Mouse (Mus musculus) lung, postnatal 10 days (tissue): ENCODE results near the gene Ndufs2.

Source experiments
- DNase-seq: peaks from one replicate; pipeline ENCODE4 v3.0.0; 2021

The Ndufs2 gene

GRCm38 (mm10) chr1:171250680-171251593 is at the start of gene Ndufs2:
Ndufs2 (minus strand) TSS chr1:171251388.
- peak; percentile 35 for DNase-seq

DNA sequence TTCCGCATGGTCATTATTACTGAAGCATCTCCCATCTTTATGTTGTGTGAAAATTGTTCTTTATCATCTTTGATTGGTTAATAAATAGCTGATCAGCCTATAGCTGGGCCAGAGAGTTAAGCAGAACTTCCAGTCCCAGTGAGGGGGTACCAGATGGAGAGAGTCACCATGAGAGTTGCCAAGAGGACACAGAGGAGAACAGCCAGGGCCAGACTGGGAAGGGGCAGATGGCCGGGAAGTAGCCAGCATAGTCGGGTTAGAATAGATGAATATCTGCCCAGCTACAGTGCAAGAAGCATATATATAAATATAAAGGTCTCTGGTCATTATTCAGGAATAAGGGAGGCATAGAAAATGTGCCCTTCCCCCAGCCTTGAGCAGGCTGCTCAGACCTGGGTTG is 47.0 kb upstream of the Ndufs2 start:
- DNase-seq, result no peak

- no peak for DNase-seq
These were observed 43.8 kb upstream of the Ndufs2 start for GRCm38 (mm10) chr1:171295063-171295402.

DNA sequence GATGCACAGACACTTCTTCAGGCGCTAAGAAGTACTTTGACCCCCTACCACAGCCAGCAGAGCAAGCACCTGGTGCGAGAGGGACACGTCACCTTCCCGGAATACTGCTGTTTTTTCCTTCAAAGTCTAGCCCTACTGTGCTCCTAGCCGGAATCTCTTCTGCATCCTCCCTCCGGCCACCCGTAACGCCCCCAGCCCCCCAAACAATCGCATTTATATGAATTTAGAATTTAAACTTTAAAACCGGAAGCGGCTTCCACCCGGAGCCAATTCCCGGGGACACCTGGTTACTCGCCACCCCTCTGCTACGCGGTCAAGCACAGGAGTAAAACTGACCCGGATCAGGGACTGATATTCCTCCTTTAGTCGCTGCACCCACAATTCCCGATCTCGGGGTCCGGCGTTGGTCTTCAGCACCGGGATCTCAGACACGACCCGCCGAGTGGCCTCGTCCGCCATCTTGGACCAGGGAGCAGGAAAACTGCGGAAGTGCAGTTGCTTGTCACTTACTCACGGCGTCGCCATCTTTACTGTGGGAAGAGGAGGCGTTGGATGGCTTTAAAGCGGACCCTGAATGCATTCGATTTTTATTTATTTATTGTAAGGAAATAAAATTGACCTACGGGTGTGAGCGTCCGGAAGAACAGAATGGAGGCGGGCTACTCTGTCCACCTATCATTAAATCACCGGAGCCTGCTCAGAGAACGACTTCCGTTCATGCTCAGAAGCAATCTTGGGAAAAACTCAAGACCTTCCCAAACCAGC is 43.3 kb upstream of the Ndufs2 start, which contains the start of gene Ufc1:
Ufc1 (minus strand) TSS at position 727 of the 765 bp plus-strand sequence.
- peak; percentile 90 for DNase-seq

DNA sequence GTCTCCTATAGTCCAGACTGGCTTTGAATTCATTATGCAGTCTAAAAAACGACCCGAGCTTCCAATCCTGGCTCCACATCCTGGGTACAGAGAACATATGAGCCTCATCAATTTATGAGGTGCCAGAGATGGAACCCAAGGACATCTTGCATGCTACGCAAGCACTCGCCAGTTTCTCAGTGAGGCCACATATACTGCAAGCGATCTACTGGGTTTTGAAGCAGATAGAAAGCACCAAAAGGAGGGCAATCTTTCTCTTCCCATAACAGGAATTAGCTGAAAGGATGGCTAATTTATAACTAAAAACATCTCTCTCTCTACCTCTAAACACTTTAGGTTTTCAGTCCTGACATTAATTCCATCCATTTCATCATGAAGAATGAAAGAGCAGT is 42.7 kb upstream of the Ndufs2 start:
- DNase-seq, result no peak

DNA sequence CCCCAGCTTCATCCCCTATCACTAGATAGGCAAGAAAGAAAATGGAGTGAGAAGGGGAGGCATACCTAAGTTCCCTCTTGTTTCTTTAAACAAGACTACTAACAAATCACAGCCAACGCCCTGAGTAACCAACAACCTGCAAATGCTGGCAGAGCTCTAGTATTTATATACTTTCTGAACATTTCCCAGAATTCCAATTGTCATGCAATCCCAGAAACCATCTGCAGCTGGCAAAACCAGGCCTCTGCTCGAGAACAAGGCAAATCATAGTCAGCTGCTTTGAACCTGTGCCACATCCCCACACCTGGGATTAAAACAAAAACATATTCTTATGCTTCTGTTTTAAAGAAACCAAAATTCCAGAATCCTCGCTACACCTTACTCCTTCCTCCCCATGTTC is 42.2 kb upstream of the Ndufs2 start:
- DNase-seq, result no peak

- DNase-seq, result no peak
These were observed 37.1 kb upstream of the Ndufs2 start for GRCm38 (mm10) chr1:171288328-171288727.

DNA sequence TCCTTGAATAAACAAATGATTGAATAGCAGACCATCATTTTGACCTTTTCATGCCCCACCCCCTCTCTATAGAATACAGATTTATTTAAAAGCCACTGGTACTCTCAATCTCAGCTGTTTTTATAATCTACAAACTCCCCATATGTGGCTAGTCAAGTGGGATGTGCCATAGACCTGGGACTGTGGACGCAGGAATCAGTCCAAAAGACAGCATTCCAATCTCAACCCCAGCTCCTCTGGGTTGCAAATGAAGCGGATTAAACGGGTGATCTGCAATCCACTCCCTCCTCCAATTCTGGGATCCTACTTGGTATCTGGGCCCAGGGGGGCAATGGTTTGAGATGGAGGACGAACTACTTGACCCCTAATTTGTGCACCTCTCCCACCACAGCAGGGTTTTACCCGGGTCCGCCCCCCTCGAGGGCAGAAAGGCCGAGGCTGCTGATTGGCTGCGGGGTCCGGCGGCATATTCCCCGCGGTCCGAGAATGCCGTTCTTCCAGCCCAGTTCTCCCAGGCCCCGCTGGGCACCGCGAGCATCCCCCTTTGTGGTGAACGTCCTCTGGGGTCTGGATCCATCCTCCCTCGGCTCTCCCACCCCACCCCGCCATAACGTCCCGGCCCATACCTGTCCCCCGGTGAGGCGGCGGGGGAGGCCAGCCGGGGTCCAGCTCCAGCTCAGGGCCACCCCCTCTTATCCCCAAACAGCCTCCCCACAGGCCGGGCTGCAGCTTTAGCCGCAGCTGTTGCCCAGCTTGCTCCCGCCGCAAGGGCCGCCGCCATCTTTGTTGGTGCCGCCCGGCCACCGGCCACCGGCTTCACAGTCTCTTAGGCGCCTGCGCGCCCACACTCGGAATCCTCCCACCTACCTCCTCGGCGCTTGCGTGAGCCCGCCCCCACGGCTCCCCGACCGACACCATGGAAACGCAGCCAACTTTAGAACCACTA is 36.2 kb upstream of the Ndufs2 start, which contains the start of gene Usp21:
Usp21 (minus strand) TSS at position 856 of the 946 bp plus-strand sequence.
- peak; percentile 96 for DNase-seq

DNA sequence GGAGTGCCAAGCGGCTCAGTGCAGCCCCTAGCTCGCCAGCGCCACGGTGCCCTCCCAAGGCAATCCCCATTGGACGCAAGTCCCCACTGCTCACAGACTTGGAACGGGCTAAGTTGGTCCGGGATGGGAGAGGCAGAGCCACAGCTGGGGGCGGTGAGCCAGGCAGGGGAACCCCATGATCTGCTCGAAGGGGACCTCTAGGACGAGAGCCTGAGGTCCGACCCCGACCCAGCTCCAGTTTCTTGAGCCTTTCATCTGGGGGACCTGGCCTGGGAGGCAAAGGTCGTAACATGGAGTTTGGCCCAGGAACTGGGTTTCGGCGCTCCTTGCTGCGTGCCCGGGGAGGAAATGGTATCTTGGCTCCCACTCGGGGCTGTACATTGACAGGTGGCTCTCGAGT is 35.3 kb upstream of the Ndufs2 start:
- no peak for DNase-seq

DNA sequence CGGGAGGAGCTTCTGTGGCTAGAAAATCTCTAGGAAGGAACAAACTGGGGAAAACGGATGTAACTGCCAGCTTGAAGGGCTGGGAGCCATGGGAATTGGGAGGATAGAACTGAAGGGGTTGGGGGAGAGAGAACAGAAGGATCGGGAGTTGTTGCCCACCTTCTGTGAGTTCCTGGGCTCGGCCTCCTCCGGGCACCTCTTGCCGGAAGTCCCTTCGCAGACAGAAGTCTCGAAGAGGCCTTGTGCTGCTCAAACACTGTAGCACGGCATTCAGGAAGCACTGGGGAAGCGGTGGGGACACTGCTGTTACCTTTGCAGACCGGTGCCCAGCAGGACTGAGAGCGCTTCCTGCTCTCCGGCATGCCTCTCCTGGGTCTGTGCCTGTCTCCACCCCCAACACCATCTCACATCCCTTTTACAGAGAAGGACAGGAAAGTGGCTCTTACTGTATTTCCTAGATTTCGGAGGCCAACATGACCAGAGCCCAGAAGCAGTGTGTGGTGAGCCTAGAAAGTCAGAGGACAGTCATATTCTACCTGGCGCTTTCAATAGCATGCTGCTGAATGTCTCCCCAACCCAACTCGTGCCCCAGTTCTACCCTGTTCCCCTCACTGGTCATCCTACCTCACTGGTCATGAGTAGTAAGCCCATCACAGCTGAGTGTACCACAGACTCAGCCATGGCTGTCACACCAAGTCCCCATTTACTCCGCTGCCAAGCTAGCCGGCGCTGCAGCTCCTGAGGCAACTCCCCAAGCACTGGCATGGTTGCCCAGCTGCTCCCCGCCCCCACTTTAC is 34.1 kb upstream of the Ndufs2 start:
- DNase-seq, result no peak

GRCm38 (mm10) chr1:171284491-171284890 is 33.3 kb upstream of the Ndufs2 start:
- no peak for DNase-seq

DNA sequence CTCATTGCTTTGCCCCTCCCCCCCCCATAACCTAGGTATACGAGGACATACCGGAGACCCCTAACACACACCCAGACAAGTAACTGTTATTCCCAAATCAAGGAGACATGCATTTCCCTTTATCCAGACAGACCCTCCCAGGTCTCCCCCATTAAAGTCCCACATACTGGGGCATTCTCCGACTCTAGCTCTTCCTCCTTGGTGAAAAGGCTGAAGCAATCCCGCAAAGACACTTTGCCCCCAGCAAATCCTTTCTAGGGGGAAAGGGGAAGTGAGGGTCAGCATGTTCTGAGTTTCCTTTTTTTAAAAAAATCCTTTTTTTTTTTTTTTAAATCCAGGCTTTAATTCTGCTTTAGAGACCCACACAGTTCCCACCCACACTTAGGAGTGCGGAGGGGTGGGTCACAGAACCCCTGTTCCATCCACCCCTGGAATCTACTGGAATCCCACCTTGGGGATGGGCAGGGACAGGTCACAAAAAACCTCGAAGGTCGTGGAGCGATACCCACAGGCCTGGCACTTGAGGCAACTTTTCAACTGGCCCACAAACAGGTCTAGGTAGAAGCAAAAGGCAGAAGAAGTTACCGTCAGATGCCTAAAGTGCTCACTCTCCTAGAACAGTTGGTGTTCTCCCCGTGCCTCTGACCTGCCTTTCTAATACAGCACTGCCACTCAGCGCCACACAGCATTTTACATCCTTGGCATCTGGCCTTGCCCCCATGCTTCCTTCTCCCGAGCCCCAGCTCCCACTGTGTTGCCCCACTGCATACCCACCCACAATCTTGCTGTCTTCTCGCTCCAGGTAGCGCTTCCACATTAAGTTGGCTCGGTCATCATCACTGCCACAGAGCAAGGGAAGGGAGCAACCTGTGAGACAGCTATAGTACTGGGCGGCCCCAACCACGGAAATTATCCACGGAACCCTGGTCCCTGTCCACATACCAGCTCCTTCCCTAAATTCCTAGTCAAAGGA is 32.3 kb upstream of the Ndufs2 start:
- DNase-seq, result no peak

- DNase-seq, result peak; percentile 2
These were observed 31.1 kb upstream of the Ndufs2 start for GRCm38 (mm10) chr1:171282086-171282805.

DNA sequence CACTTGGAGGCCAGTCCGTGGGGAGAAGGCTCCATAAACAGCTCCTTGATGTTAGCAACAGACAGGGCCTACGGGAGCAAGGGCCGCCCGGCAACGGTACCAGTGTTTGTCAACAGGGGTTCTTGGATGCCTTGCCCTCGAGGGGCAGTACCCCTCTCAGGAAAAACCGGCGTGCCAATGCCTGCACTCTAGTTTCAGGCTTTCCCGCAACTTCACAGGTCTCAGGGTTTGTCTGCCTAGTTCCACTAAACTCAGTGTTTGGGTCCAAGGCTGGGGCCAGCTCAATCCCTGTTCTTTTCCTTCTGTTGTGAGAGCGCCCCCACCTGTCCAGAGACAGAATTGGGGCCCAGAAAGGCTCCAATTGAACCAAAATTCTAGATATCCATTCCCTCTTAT is 30.3 kb upstream of the Ndufs2 start:
- DNase-seq, result peak; percentile 92

- DNase-seq, result peak; percentile 96
These were observed 29.8 kb upstream of the Ndufs2 start, which contains the start of gene Ppox for GRCm38 (mm10) chr1:171280916-171281527. Ppox (minus strand) TSS chr1:171281186.

DNA sequence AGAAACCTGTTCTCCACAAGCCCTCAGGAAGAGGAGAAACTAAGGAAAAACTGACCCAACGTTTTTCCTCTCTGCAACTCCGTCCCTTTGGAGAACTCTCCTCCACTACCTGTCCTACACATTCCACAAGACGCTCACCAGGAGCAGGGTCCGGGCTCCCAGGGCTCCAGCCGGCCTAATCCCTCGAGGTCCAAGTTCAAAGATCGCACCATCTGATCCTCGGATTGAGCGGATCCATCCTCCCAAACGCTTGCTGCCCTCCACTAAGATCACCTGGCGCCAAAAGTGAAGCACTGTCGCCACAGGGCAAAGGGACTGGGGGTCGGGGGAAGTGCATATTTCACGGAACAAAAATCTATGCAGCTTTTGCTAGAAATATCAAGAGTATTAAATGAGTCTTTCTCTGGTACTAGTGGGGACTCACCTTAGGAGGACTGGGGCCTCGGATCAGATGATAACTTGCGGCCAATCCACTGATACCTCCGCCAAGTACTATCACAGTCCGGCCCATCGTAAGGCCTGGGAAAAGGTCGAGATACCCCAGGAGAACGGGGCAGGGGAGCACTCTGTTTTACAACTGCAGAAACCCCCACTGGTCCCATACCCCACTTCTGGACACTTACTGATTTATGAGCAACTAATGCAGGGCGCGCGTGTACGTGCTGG is 29.2 kb upstream of the Ndufs2 start:
- no peak for DNase-seq

GRCm38 (mm10) chr1:171279721-171280120 is 28.5 kb upstream of the Ndufs2 start:
- DNase-seq, result no peak

GRCm38 (mm10) chr1:171279012-171279705 is 28.0 kb upstream of the Ndufs2 start:
- DNase-seq, result no peak
